Mouse (Mus musculus): ENCODE data around the gene Ifi27l2a. TPM values are rescaled to one million over a fixed set of nuclear protein-coding genes. Genes with fewer than 3 reads are reported as not detected.

Ifi27l2a gene
- polyA plus RNA-seq, 1 experiment from 2014 or later = 6.2 TPM

GRCm38 (mm10) chr12:103408144-103408543, 35.3 kb downstream of the Ifi27l2a start:
- 92% methylated on average over 10 of the region's 10 CpGs for WGBS
- no peak for ATAC-seq (replicated peaks)

GRCm38 (mm10) chr12:103407720-103408119, 35.8 kb downstream of the Ifi27l2a start, which contains the start of gene 9330161L09Rik:
TSS of gene 9330161L09Rik (minus strand) at chr12:103407820.
- Histone ChIP-seq H3K4me1 (no peaks in the 10 kb centered on the region), H3K27ac (no peak within 1 kb of the TSS), H3K4me2 (no peak within 1 kb of the TSS), H3K36me3 (replicated peaks) (peaks cover 55% of the 10 kb centered on the region), H3K9ac (no peak within 1 kb of the TSS), H3K27me3 (replicated peaks) (no peaks in the 10 kb centered on the region), H3K9me3 (no peaks in the 10 kb centered on the region), H3K4me3 (no peak within 1 kb of the TSS)
- 95% methylated on average over 4 of the region's 4 CpGs for WGBS
- ATAC-seq (replicated peaks) = no peak

More at GRCm38 (mm10) chr12:103408144-103408543, 35.3 kb downstream of the Ifi27l2a start:
- Histone ChIP-seq H3K9me3 (no peaks in the 10 kb centered on the region), H3K4me2 (no peak overlapping the region), H3K36me3 (replicated peaks) (peaks cover 56% of the 10 kb centered on the region), H3K9ac (no peak overlapping the region), H3K27me3 (replicated peaks) (no peaks in the 10 kb centered on the region), H3K4me3 (no peak overlapping the region), H3K27ac (no peak overlapping the region), H3K4me1 (no peaks in the 10 kb centered on the region)

GRCm38 (mm10) chr12:103404131-103404530, 39.3 kb downstream of the Ifi27l2a start:
- Histone ChIP-seq H3K4me3 (no peak overlapping the region), H3K27me3 (replicated peaks) (no peaks in the 10 kb centered on the region), H3K4me2 (no peak overlapping the region), H3K9me3 (no peaks in the 10 kb centered on the region), H3K4me1 (no peaks in the 10 kb centered on the region), H3K36me3 (replicated peaks) (peaks cover 28% of the 10 kb centered on the region), H3K9ac (no peak overlapping the region), H3K27ac (no peak overlapping the region)
- ATAC-seq (replicated peaks) = no peak
- 89% methylated on average over 18 of the region's 18 CpGs for WGBS

GRCm38 (mm10) chr12:103396751-103397150, 46.7 kb downstream of the Ifi27l2a start:
- Histone ChIP-seq H3K4me3 (no peak overlapping the region), H3K27me3 (replicated peaks) (no peaks in the 10 kb centered on the region), H3K9me3 (no peaks in the 10 kb centered on the region), H3K36me3 (replicated peaks) (no peaks in the 10 kb centered on the region; the same call in 1 of the 2 replicates), H3K27ac (no peak overlapping the region), H3K4me1 (no peaks in the 10 kb centered on the region), H3K4me2 (no peak overlapping the region), H3K9ac (no peak overlapping the region)
- 76% methylated on average over 7 of the region's 7 CpGs for WGBS
- ATAC-seq (replicated peaks) = no peak

GRCm38 (mm10) chr12:103395486-103396275, 47.8 kb downstream of the Ifi27l2a start:
- H3K36me3 ChIP-seq (replicated peaks) = no peaks in the 10 kb centered on the region
- H3K27ac ChIP-seq = no peak overlapping the region
- H3K27me3 ChIP-seq (replicated peaks) = no peaks in the 10 kb centered on the region
- H3K9ac ChIP-seq = no peak overlapping the region
- ATAC-seq (replicated peaks) = no peak
- no peak overlapping the region for H3K4me2 ChIP-seq
- H3K4me1 ChIP-seq = no peaks in the 10 kb centered on the region; the same call in 1 of the 2 replicates
- 81% methylated on average over 12 of the region's 12 CpGs for WGBS
- no peak overlapping the region for H3K4me3 ChIP-seq
- H3K9me3 ChIP-seq = no peaks in the 10 kb centered on the region

- WGBS = 40% methylated on average over 6 of the region's 6 CpGs
- no peak overlapping the region for H3K4me3 ChIP-seq
- H3K9me3 ChIP-seq = no peaks in the 10 kb centered on the region
- no peak overlapping the region for H3K9ac ChIP-seq
- no peak overlapping the region for H3K4me2 ChIP-seq
- no peak overlapping the region for H3K27ac ChIP-seq
- no peaks in the 10 kb centered on the region for H3K36me3 ChIP-seq (replicated peaks)
- no peaks in the 10 kb centered on the region for H3K27me3 ChIP-seq (replicated peaks)
- no peak for ATAC-seq (replicated peaks)
- peaks cover 12% of the 10 kb centered on the region for H3K4me1 ChIP-seq
Measured at GRCm38 (mm10) chr12:103393528-103393927, 50.0 kb downstream of the Ifi27l2a start.

Other genes with a start within 250 kb of the Ifi27l2a start
- gene Prima1, start 201.5 kb downstream of the Ifi27l2a start, polyA plus RNA-seq (2015; fragmentation: Nextera tagmentation; extraction: Ambion mirVana) = 1.2 and 1.5 TPM in 2 replicates
- 7.7 and 11.2 TPM in 2 replicates for gene Fam181a, start 132.7 kb downstream of the Ifi27l2a start, polyA plus RNA-seq (2015; fragmentation: Nextera tagmentation; extraction: Ambion mirVana)
- 0.81 and 1.1 TPM in 2 replicates for gene Asb2, start 87.7 kb downstream of the Ifi27l2a start, polyA plus RNA-seq (2015; fragmentation: Nextera tagmentation; extraction: Ambion mirVana)
- 23.9 and 28.4 TPM in 2 replicates for gene Otub2, start 55.0 kb downstream of the Ifi27l2a start, polyA plus RNA-seq (2015; fragmentation: Nextera tagmentation; extraction: Ambion mirVana)
- gene 9330161L09Rik, start 35.9 kb downstream of the Ifi27l2a start, polyA plus RNA-seq (2015; fragmentation: Nextera tagmentation; extraction: Ambion mirVana) = 1.8 and 2.0 TPM in 2 replicates
- gene Ddx24, start 17.9 kb downstream of the Ifi27l2a start, polyA plus RNA-seq (2015; fragmentation: Nextera tagmentation; extraction: Ambion mirVana) = 138 and 139 TPM in 2 replicates
- 15.1 and 15.4 TPM in 2 replicates for gene Ifi27, start 9.5 kb downstream of the Ifi27l2a start, polyA plus RNA-seq (2015; fragmentation: Nextera tagmentation; extraction: Ambion mirVana)
- not detected in 2 replicates for gene Ifi27l2b, start 13.5 kb upstream of the Ifi27l2a start, polyA plus RNA-seq (2015; fragmentation: Nextera tagmentation; extraction: Ambion mirVana)
- gene Ppp4r4, start 88.6 kb upstream of the Ifi27l2a start, polyA plus RNA-seq (2015; fragmentation: Nextera tagmentation; extraction: Ambion mirVana) = 2.7 and 2.9 TPM in 2 replicates
- gene Serpina10, start 187.8 kb upstream of the Ifi27l2a start, polyA plus RNA-seq (2015; fragmentation: Nextera tagmentation; extraction: Ambion mirVana) = 0.04 and 0.09 TPM in 2 replicates
- gene Serpina6, start 213.5 kb upstream of the Ifi27l2a start, polyA plus RNA-seq (2015; fragmentation: Nextera tagmentation; extraction: Ambion mirVana) = 1.2 TPM in 1 of 2 replicates, not detected in the other
- gene Serpina16, start 232.5 kb upstream of the Ifi27l2a start, polyA plus RNA-seq (2015; fragmentation: Nextera tagmentation; extraction: Ambion mirVana) = not detected in 2 replicates

All from midbrain, embryonic 15.5 days (tissue).